ENCODE assay signal across 10 mouse cellular contexts in the genomic region with DNA sequence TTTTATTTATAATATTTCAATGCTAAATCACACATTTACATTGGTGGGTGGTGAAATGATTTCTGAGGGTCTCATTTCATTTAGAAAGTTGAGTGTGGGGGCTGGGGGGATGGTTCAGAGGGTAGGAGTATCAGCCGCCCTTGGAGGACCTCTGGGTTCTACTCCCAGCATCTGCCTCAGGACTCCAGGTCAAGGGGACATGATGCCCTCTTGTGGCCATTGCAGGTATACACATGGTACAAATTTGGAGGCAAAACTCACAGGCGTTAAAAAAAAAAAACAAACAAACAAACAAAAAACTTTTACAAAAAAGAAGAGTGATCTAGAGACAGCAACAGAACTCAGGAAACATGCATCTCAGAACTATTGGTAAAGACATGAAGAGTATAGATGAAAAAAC.
DNase-seq lines count a peak whose midpoint lies in the region; ATAC-seq and TF ChIP-seq lines count a peak whose summit lies in the region.
"Had no signal": no experiment of that assay in that cellular context is flagged by ENCODE, and none has a peak within 500 bp of the region (broad histone marks: within the 10 kb centered on the region; RNA-seq: fewer than 3 reads in every experiment).

No protein-coding gene starts in this region.

- H3K9me3 ChIP-seq in hindbrain, embryonic 11.5 days (ENCODE audit: control insufficient read depth, low read length): no peaks in the 10 kb centered on the region
- H3K9me3 ChIP-seq in hindbrain, embryonic 12.5 days (replicated peaks): no peaks in the 10 kb centered on the region
- peaks cover 6% of the 10 kb centered on the region for H3K9me3 ChIP-seq in E14TG2a.4 (ENCODE audit: low read length)
- H3K9me3 ChIP-seq: embryonic facial prominence, embryonic 15.5 days; liver, embryonic 15.5 days had no signal

- no peak overlapping the region for H3K4me3 ChIP-seq in hindbrain, embryonic 11.5 days (ENCODE audit: low read depth, low read length)
- no peak overlapping the region for H3K4me3 ChIP-seq in hindbrain, embryonic 12.5 days
- no peak overlapping the region for H3K4me3 ChIP-seq in E14TG2a.4 (replicated peaks; ENCODE audit: low read length)
- H3K4me3 ChIP-seq: embryonic facial prominence, embryonic 15.5 days; liver, embryonic 15.5 days had no signal

- H3K4me2 ChIP-seq in hindbrain, embryonic 11.5 days (replicated peaks; ENCODE audit: low read depth, low read length): no peak overlapping the region
- no peak overlapping the region for H3K4me2 ChIP-seq in hindbrain, embryonic 12.5 days (replicated peaks)
- H3K4me2 ChIP-seq: embryonic facial prominence, embryonic 15.5 days; liver, embryonic 15.5 days had no signal

- no peaks in the 10 kb centered on the region for H3K4me1 ChIP-seq in hindbrain, embryonic 11.5 days (replicated peaks; ENCODE audit: control insufficient read depth, insufficient read depth, low read length)
- H3K4me1 ChIP-seq in hindbrain, embryonic 12.5 days: no peaks in the 10 kb centered on the region
- peaks cover 7% of the 10 kb centered on the region for H3K4me1 ChIP-seq in E14TG2a.4 (replicated peaks; ENCODE audit: low read depth, low read length)
- H3K4me1 ChIP-seq: embryonic facial prominence, embryonic 15.5 days; liver, embryonic 15.5 days had no signal

- no peak overlapping the region for H3K27ac ChIP-seq in hindbrain, embryonic 11.5 days (ENCODE audit: low read depth, low read length)
- H3K27ac ChIP-seq in hindbrain, embryonic 12.5 days: no peak overlapping the region
- H3K27ac ChIP-seq: embryonic facial prominence, embryonic 15.5 days; liver, embryonic 15.5 days had no signal

- peak; percentile 61 for DNase-seq in hindbrain, embryonic 11.5 days (ENCODE audit: low spot score)
- DNase-seq in adrenal gland, postnatal 10 days: peak; percentile 47
- DNase-seq in embryo, embryonic 9.5 days (ENCODE audit: extremely low spot score): peak; percentile 27
- DNase-seq in layer of hippocampus, adult 9-11 months: peak; percentile 5
- DNase-seq in retina, adult 2 months (ENCODE audit: low read depth, low spot score): peak; percentile 3
- DNase-seq in urinary bladder, adult 2 months (ENCODE audit: low spot score): no peak

- H3K36me3 ChIP-seq in hindbrain, embryonic 11.5 days (ENCODE audit: control insufficient read depth, insufficient read depth, low read length): no peaks in the 10 kb centered on the region
- H3K36me3 ChIP-seq in hindbrain, embryonic 12.5 days: no peaks in the 10 kb centered on the region
- no peaks in the 10 kb centered on the region for H3K36me3 ChIP-seq in E14TG2a.4 (ENCODE audit: insufficient read depth, low read length)
- H3K36me3 ChIP-seq: embryonic facial prominence, embryonic 15.5 days; liver, embryonic 15.5 days had no signal

- H3K27me3 ChIP-seq in hindbrain, embryonic 11.5 days (ENCODE audit: control insufficient read depth, insufficient read depth, low read length): no peaks in the 10 kb centered on the region
- H3K27me3 ChIP-seq in hindbrain, embryonic 12.5 days: no peaks in the 10 kb centered on the region
- H3K27me3 ChIP-seq in E14TG2a.4 (ENCODE audit: insufficient read depth, low read length): no peaks in the 10 kb centered on the region
- H3K27me3 ChIP-seq: embryonic facial prominence, embryonic 15.5 days; liver, embryonic 15.5 days had no signal

- TF ChIP-seq CTCF in E14TG2a.4 (conservative IDR thresholded peaks at IDR 0.05; ENCODE audit: low read length): peak; percentile 77

- no peak for ATAC-seq in hindbrain, embryonic 11.5 days (ENCODE audit: low FRiP score)
- no peak for ATAC-seq in hindbrain, embryonic 12.5 days (ENCODE audit: low FRiP score)

- H3K9ac ChIP-seq in hindbrain, embryonic 11.5 days (ENCODE audit: low read depth, low read length): no peak overlapping the region
- H3K9ac ChIP-seq in hindbrain, embryonic 12.5 days: no peak overlapping the region
- H3K9ac ChIP-seq: embryonic facial prominence, embryonic 15.5 days; liver, embryonic 15.5 days had no signal

- 15% methylated on average over 2 of the region's 2 CpGs for WGBS in hindbrain, embryonic 11.5 days
- 28% methylated on average over 2 of the region's 2 CpGs for WGBS in hindbrain, embryonic 12.5 days
